Mouse (Mus musculus) neural tube, embryonic 15.5 days (tissue): ENCODE data around the gene P2rx1. TPM values are rescaled to one million over a fixed set of nuclear protein-coding genes. Genes with fewer than 3 reads are reported as not detected.

Experiments used
- ATAC-seq: fragments of 200-750 bp; cut with Nextera tagmentation; 2 replicates; pipeline ENCODE4 v1.8.0; 2017; ENCODE audit warnings: mild to moderate bottlenecking, moderate TSS enrichment, moderate library complexity; ENCODE audit not compliant: low FRiP score
- H3K27ac ChIP-seq: fragments of 300-500 bp; sonication (generic); replicated peaks from 2 replicates; pipeline ENCODE4 v1.5.1; 2015; ENCODE audit warnings: mild to moderate bottlenecking, inconsistent platforms
- H3K27me3 ChIP-seq: fragments of 300-500 bp; sonication (generic); replicated peaks from 2 replicates; pipeline ENCODE4 v1.6.1; 2015; ENCODE audit warnings: inconsistent platforms
- H3K36me3 ChIP-seq: fragments of 300-500 bp; sonication (generic); 2 replicates; pipeline ENCODE4 v1.6.1; 2015; ENCODE audit warnings: inconsistent platforms
- H3K4me1 ChIP-seq: fragments of 300-500 bp; sonication (generic); 2 replicates; pipeline ENCODE4 v1.6.1; 2015; ENCODE audit warnings: inconsistent platforms
- H3K4me2 ChIP-seq: fragments of 300-500 bp; sonication (generic); 2 replicates; pipeline ENCODE4 v1.6.1; 2015; ENCODE audit warnings: inconsistent platforms, mild to moderate bottlenecking, moderate library complexity
- H3K4me3 ChIP-seq: fragments of 300-500 bp; sonication (generic); replicated peaks from 2 replicates; pipeline ENCODE4 v1.5.1; 2015; ENCODE audit warnings: mild to moderate bottlenecking, inconsistent platforms
- H3K9ac ChIP-seq: fragments of 300-500 bp; sonication (generic); replicated peaks from 2 replicates; pipeline ENCODE4 v1.6.1; 2015; ENCODE audit warnings: mild to moderate bottlenecking, inconsistent platforms
- H3K9me3 ChIP-seq: fragments of 300-500 bp; sonication (generic); replicated peaks from 2 replicates; pipeline ENCODE4 v1.6.1; 2016; ENCODE audit warnings: inconsistent platforms
- WGBS: fragments of 180-500 bp; shearing (Covaris S2); methylation state at CpG from one replicate; pipeline ENCODE4 v1.1.7; 2015; ENCODE audit warnings: mixed read lengths; 5-methylcytosine and 5-hydroxymethylcytosine counted together
- polyA plus RNA-seq: library from polyadenylated mRNA; unstranded; fragments of >200 nt; fragmentation: Nextera tagmentation; extraction: Ambion mirVana; gene quantifications from 2 replicates; pipeline ENCODE4 v1.2.1, GENCODE M21; 2015

The P2rx1 gene
- polyA plus RNA-seq, 1 experiment from 2014 or later, result 0.47 TPM

- Histone ChIP-seq H3K9me3 (no peaks in the 10 kb centered on the region), H3K27ac (no peak within 1 kb of the TSS), H3K4me2 (peak within 1 kb of the TSS; percentile 51), H3K4me1 (peaks cover 13% of the 10 kb centered on the region), H3K36me3 (no peaks in the 10 kb centered on the region), H3K27me3 (peaks cover 46% of the 10 kb centered on the region), H3K9ac (no peak within 1 kb of the TSS), H3K4me3 (peak within 1 kb of the TSS; percentile 29)
- 6% methylated on average over 70 of the region's 70 CpGs for WGBS
- no peak for ATAC-seq
Observed at GRCm38 (mm10) chr11:72961072-72961980, 37.6 kb upstream of the P2rx1 start, which contains the start of gene Atp2a3. TSS of gene Atp2a3 (plus strand) at chr11:72961169.

GRCm38 (mm10) chr11:72962378-72962777, 36.5 kb upstream of the P2rx1 start:
- Histone ChIP-seq H3K27ac (no peak overlapping the region), H3K4me3 (no peak overlapping the region), H3K27me3 (peaks cover 46% of the 10 kb centered on the region), H3K36me3 (no peaks in the 10 kb centered on the region), H3K9me3 (no peaks in the 10 kb centered on the region), H3K4me1 (peaks cover 13% of the 10 kb centered on the region), H3K4me2 (no peak overlapping the region), H3K9ac (no peak overlapping the region)
- no peak for ATAC-seq
- 80% methylated on average over 2 of the region's 2 CpGs for WGBS

- Histone ChIP-seq H3K4me3 (no peak overlapping the region), H3K9me3 (no peaks in the 10 kb centered on the region), H3K27ac (no peak overlapping the region), H3K36me3 (no peaks in the 10 kb centered on the region), H3K27me3 (peaks cover 46% of the 10 kb centered on the region), H3K4me1 (peaks cover 13% of the 10 kb centered on the region), H3K4me2 (no peak overlapping the region), H3K9ac (no peak overlapping the region)
- WGBS, result 50% methylated on average over 7 of the region's 7 CpGs
- no peak for ATAC-seq
Observed at GRCm38 (mm10) chr11:72963058-72963788, 35.7 kb upstream of the P2rx1 start.

DNA sequence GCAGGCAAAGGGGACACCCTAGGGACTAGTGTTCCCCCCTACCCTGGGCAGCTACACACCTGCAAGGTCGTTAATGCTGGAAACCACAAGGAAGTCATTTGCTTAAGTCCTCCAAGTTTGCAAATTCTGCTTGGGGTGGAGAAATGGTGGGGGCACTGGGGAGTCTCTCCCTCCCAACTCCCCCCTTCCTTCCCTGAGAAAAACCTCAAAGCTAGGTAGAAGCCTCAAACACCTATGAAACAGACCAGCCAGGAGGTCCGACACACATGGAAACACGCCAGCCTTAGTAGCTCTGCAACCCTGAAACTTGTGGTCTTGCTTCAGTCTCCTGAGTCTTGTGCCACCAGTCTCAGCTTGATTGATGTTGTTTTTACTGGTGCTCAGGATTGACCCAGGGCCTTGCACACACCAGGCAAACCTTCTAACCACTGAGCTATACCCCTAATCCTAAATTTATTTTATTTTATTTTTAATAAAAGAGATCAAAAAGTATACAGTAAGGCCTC, 35.1 kb upstream of the P2rx1 start:
- WGBS, result 73% methylated on average over 3 of the region's 3 CpGs
- peaks cover 46% of the 10 kb centered on the region for H3K27me3 ChIP-seq
- ATAC-seq, result no peak

DNA sequence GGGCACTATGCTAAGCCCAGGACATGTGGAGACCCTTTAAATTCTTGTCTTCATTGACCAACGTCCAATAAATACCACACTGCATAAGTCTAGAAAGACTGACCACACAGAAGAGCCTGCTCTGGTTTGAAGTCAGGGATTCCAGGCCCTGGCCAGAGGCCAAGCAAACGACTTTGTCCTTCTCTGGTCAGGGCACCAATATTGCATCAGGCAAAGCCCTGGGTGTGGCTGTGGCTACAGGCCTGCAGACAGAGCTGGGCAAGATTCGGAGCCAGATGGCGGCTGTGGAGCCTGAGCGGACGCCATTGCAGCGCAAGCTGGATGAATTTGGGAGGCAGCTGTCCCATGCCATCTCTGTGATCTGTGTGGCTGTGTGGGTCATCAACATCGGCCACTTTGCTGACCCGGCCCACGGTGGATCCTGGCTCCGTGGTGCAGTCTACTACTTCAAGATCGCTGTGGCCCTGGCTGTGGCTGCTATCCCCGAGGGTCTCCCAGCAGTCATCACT, 23.9 kb upstream of the P2rx1 start:
- Histone ChIP-seq H3K27ac (no peak overlapping the region), H3K9me3 (no peaks in the 10 kb centered on the region), H3K27me3 (no peaks in the 10 kb centered on the region), H3K36me3 (no peaks in the 10 kb centered on the region), H3K4me1 (no peaks in the 10 kb centered on the region), H3K4me3 (no peak overlapping the region), H3K9ac (no peak overlapping the region), H3K4me2 (no peak overlapping the region)
- WGBS, result 88% methylated on average over 13 of the region's 13 CpGs
- ATAC-seq, result no peak

More for the DNA sequence above, 35.1 kb upstream of the P2rx1 start:
- Histone ChIP-seq H3K9me3 (no peaks in the 10 kb centered on the region), H3K4me2 (no peak overlapping the region), H3K4me1 (peaks cover 13% of the 10 kb centered on the region), H3K4me3 (no peak overlapping the region), H3K27ac (no peak overlapping the region), H3K36me3 (no peaks in the 10 kb centered on the region), H3K9ac (no peak overlapping the region)

GRCm38 (mm10) chr11:72982516-72982915, 16.4 kb upstream of the P2rx1 start:
- no peak overlapping the region for H3K4me2 ChIP-seq
- H3K4me3 ChIP-seq, result no peak overlapping the region
- no peaks in the 10 kb centered on the region for H3K9me3 ChIP-seq
- ATAC-seq, result no peak
- no peak overlapping the region for H3K27ac ChIP-seq
- H3K36me3 ChIP-seq, result no peaks in the 10 kb centered on the region
- no peak overlapping the region for H3K9ac ChIP-seq
- H3K27me3 ChIP-seq, result no peaks in the 10 kb centered on the region
- no peaks in the 10 kb centered on the region for H3K4me1 ChIP-seq
- WGBS, result 85% methylated on average over 9 of the region's 9 CpGs

- Histone ChIP-seq H3K9me3 (no peaks in the 10 kb centered on the region), H3K4me2 (no peak overlapping the region), H3K36me3 (no peaks in the 10 kb centered on the region), H3K9ac (no peak overlapping the region), H3K4me1 (no peaks in the 10 kb centered on the region), H3K4me3 (no peak overlapping the region), H3K27me3 (no peaks in the 10 kb centered on the region), H3K27ac (no peak overlapping the region)
- no peak for ATAC-seq
- 47% methylated on average over 5 of the region's 5 CpGs for WGBS
Observed at GRCm38 (mm10) chr11:72983283-72983682, 15.6 kb upstream of the P2rx1 start.

GRCm38 (mm10) chr11:72986745-72987144, 12.2 kb upstream of the P2rx1 start:
- WGBS, result 80% methylated on average over 5 of the region's 5 CpGs
- no peaks in the 10 kb centered on the region for H3K9me3 ChIP-seq
- no peak overlapping the region for H3K9ac ChIP-seq

GRCm38 (mm10) chr11:72987234-72987633, 11.7 kb upstream of the P2rx1 start:
- Histone ChIP-seq H3K27me3 (no peaks in the 10 kb centered on the region), H3K4me2 (no peak overlapping the region), H3K27ac (no peak overlapping the region), H3K9ac (no peak overlapping the region), H3K9me3 (no peaks in the 10 kb centered on the region), H3K4me3 (no peak overlapping the region), H3K4me1 (no peaks in the 10 kb centered on the region), H3K36me3 (no peaks in the 10 kb centered on the region)
- WGBS, result 72% methylated on average over 5 of the region's 5 CpGs
- ATAC-seq, result no peak

More at GRCm38 (mm10) chr11:72986745-72987144, 12.2 kb upstream of the P2rx1 start:
- Histone ChIP-seq H3K4me2 (no peak overlapping the region), H3K4me1 (no peaks in the 10 kb centered on the region), H3K27ac (no peak overlapping the region), H3K36me3 (no peaks in the 10 kb centered on the region), H3K27me3 (no peaks in the 10 kb centered on the region), H3K4me3 (no peak overlapping the region)
- ATAC-seq, result no peak

GRCm38 (mm10) chr11:72987807-72988206, 11.1 kb upstream of the P2rx1 start:
- H3K4me3 ChIP-seq, result no peak overlapping the region
- 81% methylated on average over 5 of the region's 5 CpGs for WGBS

DNA sequence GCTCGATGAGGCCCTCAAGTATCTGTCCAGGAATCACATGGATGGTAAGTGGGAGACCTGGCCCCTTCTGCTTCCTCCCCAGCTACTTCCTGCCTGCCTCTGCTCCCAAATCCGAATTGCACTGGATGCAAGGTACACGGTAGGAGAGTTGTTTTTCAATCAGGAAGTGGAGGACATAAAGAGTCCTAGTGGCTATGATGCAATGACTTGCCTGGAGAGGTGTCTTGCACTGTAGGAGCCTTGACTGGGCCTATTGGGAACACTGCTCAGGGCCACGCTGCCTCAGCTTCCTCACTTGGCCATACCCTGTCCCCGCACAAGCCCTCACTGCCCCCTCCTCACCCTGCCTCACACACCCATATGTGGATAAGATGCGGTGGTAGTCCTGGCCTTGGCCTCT, 9.9 kb upstream of the P2rx1 start:
- no peak overlapping the region for H3K27ac ChIP-seq
- H3K4me2 ChIP-seq, result no peak overlapping the region
- WGBS, result 89% methylated on average over 6 of the region's 6 CpGs
- no peaks in the 10 kb centered on the region for H3K4me1 ChIP-seq
- H3K9ac ChIP-seq, result no peak overlapping the region
- H3K4me3 ChIP-seq, result no peak overlapping the region
- no peak for ATAC-seq
- H3K9me3 ChIP-seq, result no peaks in the 10 kb centered on the region
- no peaks in the 10 kb centered on the region for H3K36me3 ChIP-seq
- no peaks in the 10 kb centered on the region for H3K27me3 ChIP-seq

More at GRCm38 (mm10) chr11:72987807-72988206, 11.1 kb upstream of the P2rx1 start:
- H3K9me3 ChIP-seq, result no peaks in the 10 kb centered on the region
- H3K9ac ChIP-seq, result no peak overlapping the region
- no peak overlapping the region for H3K27ac ChIP-seq
- no peaks in the 10 kb centered on the region for H3K27me3 ChIP-seq
- ATAC-seq, result no peak
- H3K4me1 ChIP-seq, result no peaks in the 10 kb centered on the region
- H3K4me2 ChIP-seq, result no peak overlapping the region
- no peaks in the 10 kb centered on the region for H3K36me3 ChIP-seq
